Mouse (Mus musculus) mouse embryonic stem cell (cell line): ENCODE data around the gene Strc.
"Not testable (repeated sequence)": the region's sequence is repeated elsewhere in the genome, so short reads cannot be mapped to it uniquely, and the experiment has no call there.

Experiments used
- in situ Hi-C, 2 experiments: fragments of 300-500 bp; cut with MboI; formaldehyde crosslinking; loops; 1 replicate in 1 of 2; 3 replicates in 1 of 2; pipeline ENCODE4 v1.14.3; 2019 to 2020; ENCODE audit warnings: low sequenced_read_pairs in 2 of 2, low pct_unique_long_range_greater_than_20kb in 1 of 2, mixed read lengths in 1 of 2; ENCODE audit not compliant: unreplicated experiment in 1 of 2

Strc gene

GRCm38 (mm10) chr2:121386961-121387575, at the start of gene Strc:
TSS of gene Strc (minus strand) at chr2:121387168.
- in situ Hi-C loops = not testable (repeated sequence)

- in situ Hi-C loops = no loop called here
Measured at GRCm38 (mm10) chr2:121434854-121435253, 47.9 kb upstream of the Strc start.

GRCm38 (mm10) chr2:121425890-121426289, 38.9 kb upstream of the Strc start:
- in situ Hi-C loops = no loop called here

- in situ Hi-C loops = no loop called here
Measured at GRCm38 (mm10) chr2:121423166-121423565, 36.2 kb upstream of the Strc start.

GRCm38 (mm10) chr2:121418476-121418875, 31.5 kb upstream of the Strc start:
- in situ Hi-C loops = no loop called here

GRCm38 (mm10) chr2:121416356-121416755, 29.4 kb upstream of the Strc start:
- in situ Hi-C loops = no loop called here

- in situ Hi-C loops = no loop called here
Measured at GRCm38 (mm10) chr2:121415591-121415990, 28.6 kb upstream of the Strc start.

- in situ Hi-C loops = no loop called here
Measured at GRCm38 (mm10) chr2:121415103-121415502, 28.1 kb upstream of the Strc start.

- in situ Hi-C loops = no loop called here
Measured at GRCm38 (mm10) chr2:121414139-121414685, 27.2 kb upstream of the Strc start.

GRCm38 (mm10) chr2:121413387-121414042, 26.5 kb upstream of the Strc start, which contains the start of the genes Pdia3 and Catsper2:
TSS of gene Pdia3 (plus strand) at chr2:121413775.
TSS of gene Catsper2 (minus strand) at chr2:121413792.
- in situ Hi-C loops = no loop called here

- in situ Hi-C loops = no loop called here
Measured at GRCm38 (mm10) chr2:121412843-121413386, 25.9 kb upstream of the Strc start.

GRCm38 (mm10) chr2:121408160-121408559, 21.2 kb upstream of the Strc start:
- in situ Hi-C loops = loop anchor here (10.0 kb wide), 2 partner anchors 223 to 233 kb away; partner anchors contain the start of genes Tubgcp4 (in 1 of the 2) and Zscan29 (in 1 of the 2)

GRCm38 (mm10) chr2:121403296-121403695, 16.3 kb upstream of the Strc start:
- in situ Hi-C loops = loop anchor here (10.0 kb wide), 2 partner anchors 218 to 228 kb away; partner anchors contain the start of genes Tubgcp4 (in 1 of the 2) and Zscan29 (in 1 of the 2)

- in situ Hi-C loops = no loop called here
Measured at GRCm38 (mm10) chr2:121396624-121397023, 9.7 kb upstream of the Strc start.

GRCm38 (mm10) chr2:121374766-121375165, 12.2 kb downstream of the Strc start:
- in situ Hi-C loops = no loop called here

- in situ Hi-C loops = no loop called here
Measured at GRCm38 (mm10) chr2:121372266-121372665, 14.7 kb downstream of the Strc start.

- in situ Hi-C loops = no loop called here
Measured at GRCm38 (mm10) chr2:121370921-121371320, 16.0 kb downstream of the Strc start.

- in situ Hi-C loops = no loop called here
Measured at GRCm38 (mm10) chr2:121368831-121369230, 18.1 kb downstream of the Strc start.

- in situ Hi-C loops = no loop called here
Measured at GRCm38 (mm10) chr2:121363656-121364055, 23.3 kb downstream of the Strc start.
